Mouse (Mus musculus): ENCODE measurements at regions not wholly inside any gene's neighbourhood (a gene's known extent, or its start where the extent isn't known, plus 50 kb on each side); places are given as distances from the start of the nearest gene placed in this dataset.

GRCm38 (mm10) chr4:135057286-135057685, 63.2 kb upstream of the Runx3 start:
- no peaks in the 10 kb centered on the region for H3K79me3 ChIP-seq (ENCODE audit: low read depth)
- no peaks in the 10 kb centered on the region for H3K36me3 ChIP-seq (ENCODE audit: control insufficient read depth, insufficient read depth)
- no peaks in the 10 kb centered on the region for H3K79me2 ChIP-seq (ENCODE audit: control insufficient read depth, insufficient read depth)
- H3K4me3 ChIP-seq (ENCODE audit: insufficient read depth, poor library complexity, severe bottlenecking): no peak overlapping the region
- H3K27me3 ChIP-seq (ENCODE audit: control insufficient read depth, insufficient read depth, insufficient read length): no peaks in the 10 kb centered on the region
- no peak for TF ChIP-seq CTCF (IDR thresholded peaks at IDR 0.05; ENCODE audit: control insufficient read depth, insufficient read depth, insufficient read length)
- H3ac ChIP-seq (ENCODE audit: control insufficient read depth, insufficient read length, low read depth): no peak overlapping the region

GRCm38 (mm10) chr4:135058895-135059294, 61.6 kb upstream of the Runx3 start:
- no peaks in the 10 kb centered on the region for H3K36me3 ChIP-seq (ENCODE audit: control insufficient read depth, insufficient read depth)
- no peaks in the 10 kb centered on the region for H3K79me2 ChIP-seq (ENCODE audit: control insufficient read depth, insufficient read depth)
- no peaks in the 10 kb centered on the region for H3K27me3 ChIP-seq (ENCODE audit: control insufficient read depth, insufficient read depth, insufficient read length)
- H3K79me3 ChIP-seq (ENCODE audit: low read depth): no peaks in the 10 kb centered on the region
- H3ac ChIP-seq (ENCODE audit: control insufficient read depth, insufficient read length, low read depth): no peak overlapping the region
- TF ChIP-seq FOSL1 (IDR thresholded peaks at IDR 0.05; ENCODE audit: insufficient read depth, low read length, poor library complexity, severe bottlenecking) (no peak), CTCF (IDR thresholded peaks at IDR 0.05; ENCODE audit: control insufficient read depth, insufficient read depth, insufficient read length) (no peak), USF1 (IDR thresholded peaks at IDR 0.05; ENCODE audit: low read depth) (no peak), CEBPB (IDR thresholded peaks at IDR 0.05; ENCODE audit: low read depth) (no peak), MAX (IDR thresholded peaks at IDR 0.05) (no peak), MYOD1 (IDR thresholded peaks at IDR 0.05; ENCODE audit: control insufficient read depth, insufficient read length, low read depth) (no peak), MYOG (IDR thresholded peaks at IDR 0.05; ENCODE audit: control insufficient read depth, extremely low read depth, insufficient read length) (no peak)
- no peak overlapping the region for H3K4me3 ChIP-seq (ENCODE audit: insufficient read depth, poor library complexity, severe bottlenecking)

DNA sequence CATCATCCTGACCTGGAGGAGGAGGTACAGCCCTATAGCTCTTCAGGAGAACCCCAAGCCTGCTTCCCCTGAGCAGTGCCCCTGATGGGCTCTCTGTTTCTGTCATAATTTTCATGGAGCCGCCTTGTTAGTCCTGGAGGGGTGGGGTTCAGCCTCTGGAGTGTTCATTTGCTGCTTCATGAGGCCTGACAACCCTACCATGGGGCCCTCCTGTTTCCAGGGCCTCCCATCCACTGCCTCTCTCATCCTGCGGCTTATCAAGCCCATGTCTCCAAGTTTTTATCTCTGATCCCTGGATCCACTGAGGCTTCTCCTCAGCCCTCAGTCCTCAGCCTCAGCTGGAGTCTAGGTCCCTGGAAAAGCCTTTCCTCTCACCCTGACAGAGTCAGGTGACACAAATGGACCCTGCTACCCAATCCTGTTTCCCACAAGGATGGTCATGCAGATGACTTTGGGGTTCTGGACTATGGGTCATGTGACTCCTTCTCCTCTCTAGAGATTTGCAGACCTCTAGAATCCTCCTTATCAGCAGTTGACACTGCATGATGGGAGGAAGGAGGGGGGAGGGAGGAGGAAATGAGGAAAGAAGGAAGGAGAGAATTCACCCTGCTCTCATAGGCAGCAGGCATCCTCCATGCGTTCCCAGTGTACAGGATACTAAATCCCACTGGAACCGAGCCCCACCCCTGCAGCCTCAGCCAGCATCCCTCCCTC, 59.3 kb upstream of the Runx3 start:
- H3K4me3 ChIP-seq (ENCODE audit: insufficient read depth, poor library complexity, severe bottlenecking): no peak overlapping the region
- no peaks in the 10 kb centered on the region for H3K79me3 ChIP-seq (ENCODE audit: low read depth)
- no peaks in the 10 kb centered on the region for H3K36me3 ChIP-seq (ENCODE audit: control insufficient read depth, insufficient read depth)
- no peak for TF ChIP-seq CTCF (IDR thresholded peaks at IDR 0.05; ENCODE audit: control insufficient read depth, insufficient read depth, insufficient read length)
- peak; percentile 11 for TF ChIP-seq USF1 (IDR thresholded peaks at IDR 0.05; ENCODE audit: low read depth)
- TF ChIP-seq MYOD1 (IDR thresholded peaks at IDR 0.05; ENCODE audit: control insufficient read depth, insufficient read length, low read depth): no peak
- no peaks in the 10 kb centered on the region for H3K27me3 ChIP-seq (ENCODE audit: control insufficient read depth, insufficient read depth, insufficient read length)
- H3ac ChIP-seq (ENCODE audit: control insufficient read depth, insufficient read length, low read depth): no peak overlapping the region
- no peaks in the 10 kb centered on the region for H3K79me2 ChIP-seq (ENCODE audit: control insufficient read depth, insufficient read depth)

DNA sequence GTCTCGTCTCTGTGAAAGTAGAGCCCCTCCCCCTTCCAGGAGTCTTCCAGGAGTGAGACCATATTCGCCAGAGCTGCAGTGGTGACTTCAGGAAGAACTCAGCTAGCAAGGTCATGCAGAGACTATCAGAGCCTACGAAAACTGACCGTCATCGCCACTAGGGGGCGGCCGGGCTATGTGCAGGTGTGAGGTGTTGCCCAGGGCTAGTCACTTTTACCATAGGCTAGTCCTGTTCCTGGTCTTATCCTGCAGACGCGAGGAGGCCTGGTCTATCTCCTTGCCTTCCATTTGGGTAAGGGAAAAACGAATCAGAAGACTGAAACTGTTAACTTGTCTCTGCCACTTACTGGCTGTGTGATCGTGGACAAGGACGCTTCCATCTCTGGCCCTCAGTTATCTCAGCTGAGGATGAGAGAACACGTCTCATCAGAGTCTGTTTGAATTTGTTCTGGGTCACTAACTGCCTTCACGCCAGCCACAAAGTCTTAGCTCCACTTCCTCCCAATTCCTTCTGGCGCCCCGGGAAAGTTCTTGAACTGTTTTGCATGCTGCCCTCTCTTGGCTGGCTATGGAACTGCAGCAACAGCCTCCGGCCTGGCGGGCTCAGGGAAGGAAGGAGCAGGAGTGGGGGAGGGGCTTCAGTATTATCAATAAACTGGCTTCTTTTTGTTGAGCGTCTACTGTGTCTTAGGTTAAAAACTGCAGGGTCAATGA, 53.5 kb upstream of the Runx3 start:
- H3K79me2 ChIP-seq (ENCODE audit: control insufficient read depth, insufficient read depth): no peaks in the 10 kb centered on the region
- no peaks in the 10 kb centered on the region for H3K79me3 ChIP-seq (ENCODE audit: low read depth)
- H3K4me3 ChIP-seq (ENCODE audit: insufficient read depth, poor library complexity, severe bottlenecking): no peak overlapping the region
- peak overlapping the region; percentile 24 for H3ac ChIP-seq (ENCODE audit: control insufficient read depth, insufficient read length, low read depth)
- H3K36me3 ChIP-seq (ENCODE audit: control insufficient read depth, insufficient read depth): no peaks in the 10 kb centered on the region
- no peak for TF ChIP-seq FOSL1 (IDR thresholded peaks at IDR 0.05; ENCODE audit: insufficient read depth, low read length, poor library complexity, severe bottlenecking)
- TF ChIP-seq MYOD1 (IDR thresholded peaks at IDR 0.05; ENCODE audit: control insufficient read depth, insufficient read length, low read depth): no peak
- TF ChIP-seq MYOG (IDR thresholded peaks at IDR 0.05; ENCODE audit: control insufficient read depth, extremely low read depth, insufficient read length): no peak
- no peak for TF ChIP-seq CEBPB (IDR thresholded peaks at IDR 0.05; ENCODE audit: low read depth)
- TF ChIP-seq CTCF (IDR thresholded peaks at IDR 0.05; ENCODE audit: control insufficient read depth, insufficient read depth, insufficient read length): peak; percentile 93
- TF ChIP-seq USF1 (IDR thresholded peaks at IDR 0.05; ENCODE audit: low read depth): no peak
- TF ChIP-seq MAX (IDR thresholded peaks at IDR 0.05): no peak
- no peaks in the 10 kb centered on the region for H3K27me3 ChIP-seq (ENCODE audit: control insufficient read depth, insufficient read depth, insufficient read length)

- H3ac ChIP-seq (ENCODE audit: control insufficient read depth, insufficient read length, low read depth): no peak overlapping the region
- H3K4me3 ChIP-seq (ENCODE audit: insufficient read depth, poor library complexity, severe bottlenecking): no peak overlapping the region
- H3K27me3 ChIP-seq (ENCODE audit: control insufficient read depth, insufficient read depth, insufficient read length): no peaks in the 10 kb centered on the region
- no peaks in the 10 kb centered on the region for H3K79me2 ChIP-seq (ENCODE audit: control insufficient read depth, insufficient read depth)
- no peaks in the 10 kb centered on the region for H3K36me3 ChIP-seq (ENCODE audit: control insufficient read depth, insufficient read depth)
- TF ChIP-seq MAX (IDR thresholded peaks at IDR 0.05): no peak
- H3K79me3 ChIP-seq (ENCODE audit: low read depth): no peaks in the 10 kb centered on the region
Observed at GRCm38 (mm10) chr4:135067805-135068204, 52.6 kb upstream of the Runx3 start.

GRCm38 (mm10) chr4:135069818-135070217, 50.6 kb upstream of the Runx3 start:
- H3K36me3 ChIP-seq (ENCODE audit: control insufficient read depth, insufficient read depth): no peaks in the 10 kb centered on the region
- H3K27me3 ChIP-seq (ENCODE audit: control insufficient read depth, insufficient read depth, insufficient read length): no peaks in the 10 kb centered on the region
- H3K4me3 ChIP-seq (ENCODE audit: insufficient read depth, poor library complexity, severe bottlenecking): no peak overlapping the region
- H3K79me2 ChIP-seq (ENCODE audit: control insufficient read depth, insufficient read depth): no peaks in the 10 kb centered on the region
- peak overlapping the region; percentile 3 for H3ac ChIP-seq (ENCODE audit: control insufficient read depth, insufficient read length, low read depth)
- H3K79me3 ChIP-seq (ENCODE audit: low read depth): no peaks in the 10 kb centered on the region
- TF ChIP-seq MAX (IDR thresholded peaks at IDR 0.05): no peak
- no peak for TF ChIP-seq FOSL1 (IDR thresholded peaks at IDR 0.05; ENCODE audit: insufficient read depth, low read length, poor library complexity, severe bottlenecking)
- no peak for TF ChIP-seq CTCF (IDR thresholded peaks at IDR 0.05; ENCODE audit: control insufficient read depth, insufficient read depth, insufficient read length)
- no peak for TF ChIP-seq USF1 (IDR thresholded peaks at IDR 0.05; ENCODE audit: low read depth)

Measured in C2C12 (cell line).